Mouse (Mus musculus): ENCODE results near the gene Alg5.
A peak's percentile ranks its signal among the peaks of the same experiment; 100 is the strongest.
"Not testable (repeated sequence)": the region's sequence is repeated elsewhere in the genome, so short reads cannot be mapped to it uniquely, and the experiment has no call there.

Gene Alg5

GRCm38 (mm10) chr3:54736101-54736927 is 975 bp downstream of the Alg5 start:
- DNase-seq (ENCODE audit: extremely low read depth, insufficient read length, low spot score), result peak; percentile 41

- DNase-seq (ENCODE audit: extremely low read depth, insufficient read length, low spot score), result no peak
These were observed 2.0 kb downstream of the Alg5 start for GRCm38 (mm10) chr3:54737317-54737716.

DNA sequence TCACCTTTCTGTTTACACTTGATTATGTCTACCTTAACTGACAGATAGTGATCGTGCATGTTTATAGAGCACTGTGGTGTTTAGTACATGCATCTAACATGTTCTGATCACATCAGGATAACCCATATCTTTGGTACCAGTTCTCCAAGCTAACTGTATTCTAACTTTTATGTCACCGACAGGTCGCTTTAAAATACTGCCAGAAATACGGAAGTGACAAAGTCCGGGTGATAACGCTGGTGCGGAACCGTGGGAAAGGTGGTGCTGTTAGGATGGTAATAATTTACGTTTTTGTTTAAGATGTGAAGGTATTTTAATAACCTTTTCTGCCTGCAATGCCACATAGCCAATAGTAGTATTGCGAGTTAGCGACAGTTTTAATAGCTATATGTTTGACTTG is 6.6 kb downstream of the Alg5 start:
- no peak for DNase-seq (ENCODE audit: extremely low read depth, insufficient read length, low spot score)

DNA sequence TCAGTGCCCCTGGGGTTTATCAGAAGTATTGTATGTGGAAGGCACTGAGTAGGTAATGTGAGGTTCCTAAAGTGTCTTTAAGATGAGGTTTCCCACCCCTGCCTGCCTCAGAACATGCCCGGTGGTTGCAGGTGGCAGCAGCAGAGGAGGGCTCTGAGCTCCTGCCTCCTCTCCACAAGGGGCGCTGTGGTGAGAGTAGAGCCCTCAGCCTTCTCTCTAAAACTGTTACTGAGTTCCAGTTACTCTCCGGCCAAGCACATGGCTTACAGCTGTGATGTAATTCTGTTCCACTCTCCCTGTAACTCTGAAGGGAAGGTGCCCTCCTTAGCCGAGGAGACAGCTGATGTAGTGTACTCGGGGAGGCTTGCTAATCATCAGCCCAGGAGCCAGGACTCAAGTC is 10.5 kb downstream of the Alg5 start:
- DNase-seq (ENCODE audit: extremely low read depth, insufficient read length, low spot score), result no peak

GRCm38 (mm10) chr3:54753411-54753810 is 18.1 kb downstream of the Alg5 start:
- peak; percentile 19 for DNase-seq (ENCODE audit: extremely low read depth, insufficient read length, low spot score)

GRCm38 (mm10) chr3:54755145-54756041 is 20.1 kb downstream of the Alg5 start, which contains the start of gene Smad9:
Smad9 (plus strand) TSS chr3:54755582.
- DNase-seq (ENCODE audit: extremely low read depth, insufficient read length, low spot score), result peak; percentile 86

GRCm38 (mm10) chr3:54756058-54756457 is 20.7 kb downstream of the Alg5 start:
- peak; percentile 66 for DNase-seq (ENCODE audit: extremely low read depth, insufficient read length, low spot score)

GRCm38 (mm10) chr3:54757446-54757845 is 22.1 kb downstream of the Alg5 start:
- DNase-seq (ENCODE audit: extremely low read depth, insufficient read length, low spot score), result no peak

- DNase-seq (ENCODE audit: extremely low read depth, insufficient read length, low spot score), result no peak
These were observed 23.9 kb downstream of the Alg5 start for GRCm38 (mm10) chr3:54759211-54759610.

DNA sequence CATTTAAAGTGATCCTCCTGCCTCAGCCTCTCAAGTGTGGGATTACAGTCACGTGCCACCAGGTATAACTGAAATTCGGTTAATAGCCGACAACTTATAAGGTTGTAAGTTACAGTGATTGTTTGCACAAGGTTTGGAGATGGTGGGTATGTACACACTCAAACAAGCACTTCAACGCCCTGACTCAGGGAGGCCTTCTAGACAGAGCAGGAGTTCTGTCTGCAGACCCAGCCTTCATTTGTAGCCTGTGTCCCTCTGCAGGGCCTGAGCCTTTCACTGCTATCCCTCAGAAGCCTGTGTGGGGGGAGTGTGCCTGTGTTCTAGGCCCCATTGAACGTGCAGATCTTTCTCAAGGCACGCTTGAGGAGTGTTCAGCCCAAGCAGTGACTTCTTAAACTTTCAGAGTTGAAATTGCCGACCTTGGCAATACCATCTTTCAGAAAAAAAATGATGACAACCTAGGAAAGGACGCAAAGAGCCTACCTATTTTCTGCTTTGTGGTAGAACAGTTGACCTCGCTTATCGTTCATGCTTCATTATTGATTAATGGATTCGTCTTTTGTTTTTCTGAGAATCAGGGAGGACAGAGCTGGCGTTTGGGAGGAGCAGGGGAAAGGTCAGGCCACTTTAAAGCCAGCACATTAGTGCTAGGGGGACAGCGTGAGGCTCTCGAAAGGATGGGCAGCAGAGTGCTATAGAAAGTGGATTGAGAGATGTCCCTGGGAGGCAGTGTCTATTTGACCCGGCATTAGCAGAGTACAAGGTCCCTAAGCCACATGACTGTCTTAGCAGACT is 25.2 kb downstream of the Alg5 start:
- no peak for DNase-seq (ENCODE audit: extremely low read depth, insufficient read length, low spot score)

DNA sequence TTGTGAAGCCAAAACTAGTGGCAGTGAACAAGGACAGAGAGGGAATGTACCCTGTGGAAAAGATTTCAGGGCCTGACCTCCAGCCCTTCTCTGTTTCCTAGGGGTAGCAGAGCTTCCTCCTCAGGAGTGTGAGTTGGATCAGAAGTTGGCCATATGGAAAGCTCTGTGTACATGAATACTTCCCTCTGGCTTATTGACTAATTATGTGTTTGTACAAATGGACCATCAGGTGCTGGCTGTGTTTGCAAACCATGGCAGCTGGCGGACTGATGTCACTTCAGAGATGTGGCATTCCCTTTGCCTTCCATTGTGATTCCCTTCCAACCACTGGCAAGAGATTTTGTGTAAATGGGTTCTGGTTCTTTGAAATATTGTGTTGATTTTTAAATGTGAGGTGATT is 25.9 kb downstream of the Alg5 start:
- no peak for DNase-seq (ENCODE audit: extremely low read depth, insufficient read length, low spot score)

- DNase-seq (ENCODE audit: extremely low read depth, insufficient read length, low spot score), result no peak
These were observed 29.1 kb downstream of the Alg5 start for GRCm38 (mm10) chr3:54764418-54764817.

- not testable (repeated sequence) for DNase-seq (ENCODE audit: extremely low read depth, insufficient read length, low spot score)
These were observed 30.2 kb downstream of the Alg5 start for GRCm38 (mm10) chr3:54765521-54765920.

GRCm38 (mm10) chr3:54766034-54766433 is 30.7 kb downstream of the Alg5 start:
- DNase-seq (ENCODE audit: extremely low read depth, insufficient read length, low spot score), result no peak

DNA sequence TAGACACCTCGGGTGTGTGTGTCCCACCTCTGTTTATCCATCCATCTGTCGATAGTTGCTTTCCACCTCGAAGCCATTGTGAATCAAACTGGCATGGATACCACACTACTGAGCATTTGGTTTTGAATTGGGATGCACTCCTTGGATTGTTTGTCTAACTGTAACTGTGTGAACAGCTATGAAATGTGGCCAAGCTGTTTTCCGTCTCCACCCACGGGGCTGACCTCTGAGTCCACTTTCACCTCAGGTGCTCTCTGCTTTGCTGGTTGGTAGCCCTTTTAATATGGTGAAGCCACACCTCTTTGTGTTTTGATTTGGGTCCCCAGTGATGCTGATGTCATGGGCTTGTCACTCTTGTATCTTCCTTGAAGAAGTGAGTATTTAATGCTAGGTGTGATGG is 31.5 kb downstream of the Alg5 start:
- no peak for DNase-seq (ENCODE audit: extremely low read depth, insufficient read length, low spot score)

DNA sequence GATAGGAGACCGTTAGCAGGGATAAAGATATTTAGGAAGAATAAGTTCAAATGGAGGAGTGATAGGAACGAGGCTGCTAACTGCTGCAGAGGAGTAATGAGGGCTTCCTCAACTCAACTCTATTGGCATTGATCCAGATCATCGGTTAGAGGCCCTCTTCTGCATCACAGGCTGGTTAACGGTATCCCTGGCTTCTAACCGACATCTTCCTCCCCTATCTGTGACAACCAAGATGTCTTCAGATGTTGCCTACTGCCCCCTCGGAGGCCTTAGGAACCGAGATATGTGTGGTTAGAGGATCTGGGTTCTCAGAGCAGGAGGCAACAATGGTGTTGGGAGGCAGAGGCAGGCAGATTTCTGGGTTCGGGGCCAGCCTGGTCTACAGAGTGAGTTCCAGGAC is 33.3 kb downstream of the Alg5 start:
- no peak for DNase-seq (ENCODE audit: extremely low read depth, insufficient read length, low spot score)

DNA sequence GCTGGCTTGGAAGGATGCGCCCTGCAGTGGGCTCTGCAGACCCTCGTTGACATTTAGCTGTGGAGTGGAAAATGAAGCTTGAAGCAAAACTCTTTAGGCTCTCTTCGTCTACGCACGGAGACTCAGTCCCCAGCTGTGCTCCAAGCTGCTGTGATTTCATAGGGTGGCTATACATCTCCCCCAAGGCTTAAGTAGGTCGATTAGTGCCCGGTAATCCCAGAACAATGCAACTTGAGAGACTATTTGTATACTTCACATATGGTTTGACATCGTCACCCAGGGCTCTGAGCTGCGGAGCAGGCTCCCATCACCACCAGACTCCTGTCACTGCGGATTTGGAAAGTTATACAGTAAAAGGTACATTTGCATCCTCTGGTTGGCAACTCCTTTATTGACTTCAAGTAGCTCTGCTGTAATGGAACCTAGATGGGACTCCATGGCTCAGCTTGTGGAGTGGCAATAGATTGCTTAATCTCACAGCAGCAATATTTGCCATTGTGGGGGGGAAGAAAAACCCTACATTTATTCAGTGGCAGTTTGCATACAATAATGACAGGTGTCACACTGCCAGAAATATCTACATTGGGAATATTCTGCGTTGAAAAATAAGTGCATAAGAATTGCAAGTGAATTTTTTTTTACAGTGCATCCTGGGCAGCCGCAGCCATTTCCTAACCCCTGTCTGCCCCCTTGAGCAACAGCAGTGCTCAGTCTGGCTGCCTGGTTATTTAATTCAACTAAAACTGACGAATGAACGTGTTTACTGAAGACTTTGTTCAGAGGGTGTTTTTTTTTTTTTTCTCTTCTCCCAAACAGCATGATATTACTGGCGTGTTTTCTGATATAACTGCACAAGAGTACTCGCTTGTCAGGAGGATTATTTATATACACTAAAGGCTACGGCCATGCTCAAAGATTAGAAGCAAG is 34.3 kb downstream of the Alg5 start:
- DNase-seq (ENCODE audit: extremely low read depth, insufficient read length, low spot score), result no peak

DNA sequence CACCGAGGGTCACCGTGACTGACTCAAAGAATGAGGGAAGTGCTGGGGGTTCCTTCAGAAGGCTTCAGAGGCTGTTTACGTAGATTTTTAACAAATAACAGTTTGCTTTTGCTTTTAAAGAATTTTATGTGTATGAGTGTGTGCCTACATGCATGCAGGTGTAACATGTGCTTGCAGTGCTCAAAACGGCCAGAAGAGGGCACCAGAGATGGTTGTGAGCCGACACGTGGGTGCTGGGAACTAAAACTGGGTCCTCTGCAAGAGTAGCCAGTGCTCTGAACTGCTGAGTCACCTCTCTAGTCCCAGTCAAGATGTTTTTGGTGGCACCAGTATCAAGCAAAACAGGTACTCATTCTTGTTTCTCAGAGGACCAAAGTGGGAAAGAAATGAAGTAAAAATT is 38.3 kb downstream of the Alg5 start:
- no peak for DNase-seq (ENCODE audit: extremely low read depth, insufficient read length, low spot score)

DNA sequence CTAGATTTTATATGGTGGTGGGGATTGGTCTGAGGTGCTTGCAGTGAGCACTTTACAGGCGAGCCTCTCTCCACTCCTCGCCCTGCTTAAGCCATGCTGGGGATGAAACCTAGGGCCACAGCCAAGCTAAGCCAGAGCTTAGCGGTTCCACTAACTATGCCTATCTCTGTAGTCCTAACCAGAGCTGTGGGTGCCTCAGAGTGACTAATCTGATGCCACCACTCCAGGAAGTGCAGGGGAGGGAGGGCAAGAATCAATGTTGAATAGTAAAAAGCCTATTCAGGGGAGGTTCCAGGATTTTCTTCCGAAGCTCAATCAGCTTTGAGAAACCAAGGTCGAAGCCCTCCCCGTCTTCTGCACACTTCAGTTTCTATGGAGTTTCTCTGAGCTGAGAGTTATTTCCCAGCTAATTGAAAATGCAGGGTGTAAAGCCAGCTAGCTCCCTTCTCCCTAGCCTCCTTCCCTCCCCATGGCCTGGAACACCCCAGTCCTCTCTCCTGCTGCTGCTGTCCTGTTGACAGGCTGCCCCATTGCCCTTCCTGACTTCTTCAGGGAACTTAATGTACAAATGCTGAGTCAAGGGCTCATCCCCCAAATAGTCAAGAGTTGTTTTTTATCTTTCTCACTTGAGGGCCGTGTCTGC is 40.8 kb downstream of the Alg5 start:
- DNase-seq (ENCODE audit: extremely low read depth, insufficient read length, low spot score), result no peak
